Mouse (Mus musculus) left cerebral cortex, adult 8-10 months (tissue): ENCODE data around the gene Cdsn. TPM values are rescaled to one million over a fixed set of nuclear protein-coding genes. Genes with fewer than 3 reads are reported as not detected.

Experiments used
- total RNA-seq, 4 experiments: library from RNA; stranded (reverse); gene quantifications; 2 replicates each; pipeline ENCODE4 v1.2.4; 2022

Gene Cdsn
- total RNA-seq, 4 experiments from 2014 or later: 1.00 to 1.6 (median 1.2) TPM

Other genes starting within 250 kb of the Cdsn start
- gene H2-Q1, start 231.7 kb upstream of the Cdsn start, total RNA-seq: 1 to 10 TPM in 3 of 4 experiments, under 1 TPM in 1; 0.67 to 2.3 (median 1.4) TPM
- gene H2-Q2, start 209.9 kb upstream of the Cdsn start, total RNA-seq: 1 to 10 TPM in 2 of 4 experiments, under 1 TPM in 2; 0.34 to 1.3 (median 0.94) TPM
- gene H2-Q4, start 172.5 kb upstream of the Cdsn start, total RNA-seq: 1 to 10 TPM; 2.5 to 7.0 (median 4.7) TPM
- gene H2-Q6, start 127.3 kb upstream of the Cdsn start, total RNA-seq: 1 to 10 TPM in 1 of 4 experiments, under 1 TPM in 3; 0.38 to 1.5 (median 0.86) TPM
- gene H2-Q7, start 113.0 kb upstream of the Cdsn start, total RNA-seq: 1 to 10 TPM in 2 of 4 experiments, under 1 TPM in 2; 0.59 to 2.3 (median 1.1) TPM
- gene H2-Q10, start 82.0 kb upstream of the Cdsn start, total RNA-seq: under 1 TPM; 0.26 to 0.72 (median 0.38) TPM
- under 1 TPM in 1 of 4 experiments, not detected in 3; 0.27 TPM for gene Pou5f1, start 46.1 kb upstream of the Cdsn start, total RNA-seq
- gene Tcf19, start 35.3 kb upstream of the Cdsn start, total RNA-seq: 10 to 100 TPM in 3 of 4 experiments, 1 to 10 TPM in 1; 10.0 to 16.0 (median 13.3) TPM
- gene Cchcr1, start 35.0 kb upstream of the Cdsn start, total RNA-seq: 10 to 100 TPM; 12.0 to 18.7 (median 13.8) TPM
- under 1 TPM in 1 of 4 experiments, not detected in 3; 0.41 TPM for gene Psors1c2, start 18.9 kb upstream of the Cdsn start, total RNA-seq
- gene 2300002M23Rik, start 15.3 kb downstream of the Cdsn start, total RNA-seq: not detected
- not detected for gene Sfta2, start 49.4 kb downstream of the Cdsn start, total RNA-seq
- under 1 TPM in 1 of 4 experiments, not detected in 3; 0.07 TPM for gene Gm9573, start 74.5 kb downstream of the Cdsn start, total RNA-seq
- not detected for gene Mucl3, start 91.6 kb downstream of the Cdsn start, total RNA-seq
- 10 to 100 TPM; 28.3 to 41.6 (median 38.0) TPM for gene Vars2, start 115.5 kb downstream of the Cdsn start, total RNA-seq
- gene Gtf2h4, start 121.6 kb downstream of the Cdsn start, total RNA-seq: 10 to 100 TPM; 27.6 to 36.9 (median 31.2) TPM
- gene Ddr1, start 152.5 kb downstream of the Cdsn start, total RNA-seq: 10 to 100 TPM; 62.0 to 76.7 (median 65.9) TPM